Mouse (Mus musculus) liver, embryonic 14.5 days (tissue): ENCODE measurements around the gene Pik3ap1.

ENCODE experiments used
- CTCF ChIP-seq: IDR thresholded peaks from 2 replicates; pipeline ENCODE4 v1.5.1; 2016; ENCODE audit warnings: antibody characterized with exemption, low read depth, control low read depth
- EP300 ChIP-seq: IDR thresholded peaks from 2 replicates; pipeline ENCODE4 v1.6.1; 2016; ENCODE audit warnings: antibody characterized with exemption, low read depth

GRCm38 (mm10) chr19:41330401-41330800, 54.5 kb downstream of the Pik3ap1 start:
- no peak for TF ChIP-seq CTCF
- TF ChIP-seq EP300: no peak
